Mouse (Mus musculus) heart, postnatal 10 days (tissue): ENCODE results near the gene Tmprss4. TPM values are rescaled to one million over a fixed set of nuclear protein-coding genes. Genes with fewer than 3 reads are reported as not detected.

ENCODE experiments used
- DNase-seq, 2 experiments: peaks; one replicate each; pipeline ENCODE4 v3.0.0; 2021
- intact Hi-C: fragments of 180-260 bp; cut with DNase I; formaldehyde crosslinking; loops from one replicate; pipeline ENCODE4 v1.15.1; 2025
- total RNA-seq, 2 experiments: library from RNA; stranded (reverse); gene quantifications; 2 replicates each; pipeline ENCODE4 v1.2.3; 2021

Gene Tmprss4
- total RNA-seq, 2 experiments from 2014 or later: not detected

- DNase-seq: peak in 1 of 2 experiments; percentile 4
- intact Hi-C loops: no loop called here
Measured at GRCm38 (mm10) chr9:45201319-45201947, 2.5 kb downstream of the Tmprss4 start.

GRCm38 (mm10) chr9:45197549-45197948 lies 6.3 kb downstream of the Tmprss4 start:
- intact Hi-C loops: no loop called here
- no peak for DNase-seq

- no peak for DNase-seq
- intact Hi-C loops: no loop called here
Measured at GRCm38 (mm10) chr9:45196125-45196830, 7.6 kb downstream of the Tmprss4 start.

GRCm38 (mm10) chr9:45195468-45195867 lies 8.4 kb downstream of the Tmprss4 start:
- no peak for DNase-seq
- intact Hi-C loops: no loop called here

- intact Hi-C loops: no loop called here
- no peak for DNase-seq
Measured at GRCm38 (mm10) chr9:45189661-45190174, 14.2 kb downstream of the Tmprss4 start.

GRCm38 (mm10) chr9:45188570-45189563 lies 15.0 kb downstream of the Tmprss4 start:
- DNase-seq: no peak
- intact Hi-C loops: no loop called here

- no peak for DNase-seq
- intact Hi-C loops: no loop called here
Measured at GRCm38 (mm10) chr9:45185250-45185649, 18.6 kb downstream of the Tmprss4 start.

- intact Hi-C loops: no loop called here
- DNase-seq: no peak
Measured at GRCm38 (mm10) chr9:45183266-45183665, 20.6 kb downstream of the Tmprss4 start.

GRCm38 (mm10) chr9:45182521-45182920 lies 21.4 kb downstream of the Tmprss4 start:
- no peak for DNase-seq
- intact Hi-C loops: no loop called here

- DNase-seq: no peak
- intact Hi-C loops: no loop called here
Measured at GRCm38 (mm10) chr9:45181770-45182169, 22.1 kb downstream of the Tmprss4 start, which contains the start of gene BC049352. Gene BC049352, plus strand, starts transcription at chr9:45182007.

- DNase-seq: no peak
- intact Hi-C loops: no loop called here
Measured at GRCm38 (mm10) chr9:45179282-45179681, 24.6 kb downstream of the Tmprss4 start.

- intact Hi-C loops: no loop called here
- DNase-seq: no peak
Measured at GRCm38 (mm10) chr9:45173475-45173874, 30.4 kb downstream of the Tmprss4 start.

- intact Hi-C loops: no loop called here
- DNase-seq: no peak
Measured at GRCm38 (mm10) chr9:45171073-45171610, 32.8 kb downstream of the Tmprss4 start.

- intact Hi-C loops: no loop called here
- DNase-seq: no peak
Measured at GRCm38 (mm10) chr9:45170150-45170549, 33.7 kb downstream of the Tmprss4 start.

- no peak for DNase-seq
- intact Hi-C loops: no loop called here
Measured at GRCm38 (mm10) chr9:45167903-45168302, 36.0 kb downstream of the Tmprss4 start.

GRCm38 (mm10) chr9:45153361-45153760 lies 50.5 kb downstream of the Tmprss4 start:
- DNase-seq: no peak
- intact Hi-C loops: no loop called here

- DNase-seq: no peak
- intact Hi-C loops: no loop called here
Measured at GRCm38 (mm10) chr9:45150933-45151332, 53.0 kb downstream of the Tmprss4 start.

GRCm38 (mm10) chr9:45146267-45146597 lies 57.7 kb downstream of the Tmprss4 start:
- intact Hi-C loops: loop anchor here (1.0 to 10.0 kb wide), 3 partner anchors 25 to 361 kb away; no protein-coding TSS in a partner anchor
- DNase-seq: peak; percentile 68 to 85

- DNase-seq: no peak
- intact Hi-C loops: loop anchor here (1.0 to 10.0 kb wide), 3 partner anchors 24 to 361 kb away; no protein-coding TSS in a partner anchor
Measured at GRCm38 (mm10) chr9:45145533-45146266, 58.2 kb downstream of the Tmprss4 start.

- intact Hi-C loops: loop anchor here (10.0 kb wide), 1 partner anchor 358 kb away; no protein-coding TSS in a partner anchor
- no peak for DNase-seq
Measured at GRCm38 (mm10) chr9:45142686-45143085, 61.2 kb downstream of the Tmprss4 start.
